Mouse (Mus musculus) lung, adult 2 months (tissue): ENCODE measurements around the gene Tgfbr1. TPM values are rescaled to one million over a fixed set of nuclear protein-coding genes. Genes with fewer than 3 reads are reported as not detected.

Experiments
- DNase-seq: peaks from one replicate; pipeline ENCODE4 v3.0.0; 2022
- H3K4me1 ChIP-seq: fragments of 200-500 bp; 2 replicates; pipeline ENCODE4 v1.6.1; 2011; ENCODE audit warnings: low read length; ENCODE audit not compliant: control insufficient read depth, insufficient read depth
- H3K4me3 ChIP-seq: fragments of 200-500 bp; replicated peaks from 2 replicates; pipeline ENCODE3; 2011; ENCODE audit warnings: low read depth, mild to moderate bottlenecking, control low read depth, low read length; ENCODE audit errors: extremely low read depth
- CTCF ChIP-seq: fragments of 200-500 bp; IDR thresholded peaks from 2 replicates; pipeline ENCODE4 v1.5.1; 2011; ENCODE audit warnings: mild to moderate bottlenecking, low read length, control low read depth; ENCODE audit not compliant: insufficient read depth
- POLR2A ChIP-seq: fragments of 200-500 bp; IDR thresholded peaks from 2 replicates; pipeline ENCODE4 v1.6.1; 2011; ENCODE audit warnings: low read depth, mild to moderate bottlenecking, control low read depth, low read length, borderline replicate concordance; ENCODE audit errors: extremely low read depth
- whole genome bisulfite sequencing: fragments of 180-500 bp; shearing (Covaris S2); methylation state at CpG from one replicate; pipeline ENCODE4 v1.1.7; 2018; 5-methylcytosine and 5-hydroxymethylcytosine counted together
- polyA plus RNA-seq: library from polyadenylated mRNA; depleted of rRNA; stranded (reverse); fragments of >200 nt; gene quantifications from 2 replicates; pipeline ENCODE4 v1.2.3, GENCODE M21; 2012

Tgfbr1 gene
- polyA plus RNA-seq, 1 experiment: 9.9 TPM

- 76% methylated on average over 10 of the region's 10 CpGs for WGBS
- no peaks in the 10 kb centered on the region for H3K4me1 ChIP-seq
- H3K4me3 ChIP-seq: no peak overlapping the region
- DNase-seq: no peak
- TF ChIP-seq POLR2A (no peak), CTCF (no peak)
Measured at GRCm38 (mm10) chr4:47319561-47320321, 33.3 kb upstream of the Tgfbr1 start.

- WGBS: 66% methylated on average over 3 of the region's 3 CpGs
- H3K4me3 ChIP-seq: no peak overlapping the region
- no peak for DNase-seq
- no peaks in the 10 kb centered on the region for H3K4me1 ChIP-seq
- no peak for TF ChIP-seq POLR2A
- TF ChIP-seq CTCF: no peak
Measured at GRCm38 (mm10) chr4:47322315-47322714, 30.7 kb upstream of the Tgfbr1 start.

GRCm38 (mm10) chr4:47324206-47324605 is 28.8 kb upstream of the Tgfbr1 start:
- TF ChIP-seq CTCF (no peak), POLR2A (no peak)
- Histone ChIP-seq H3K4me1 (no peaks in the 10 kb centered on the region), H3K4me3 (no peak overlapping the region)
- 81% methylated on average over 1 of the region's 1 CpGs for WGBS
- DNase-seq: no peak

DNA sequence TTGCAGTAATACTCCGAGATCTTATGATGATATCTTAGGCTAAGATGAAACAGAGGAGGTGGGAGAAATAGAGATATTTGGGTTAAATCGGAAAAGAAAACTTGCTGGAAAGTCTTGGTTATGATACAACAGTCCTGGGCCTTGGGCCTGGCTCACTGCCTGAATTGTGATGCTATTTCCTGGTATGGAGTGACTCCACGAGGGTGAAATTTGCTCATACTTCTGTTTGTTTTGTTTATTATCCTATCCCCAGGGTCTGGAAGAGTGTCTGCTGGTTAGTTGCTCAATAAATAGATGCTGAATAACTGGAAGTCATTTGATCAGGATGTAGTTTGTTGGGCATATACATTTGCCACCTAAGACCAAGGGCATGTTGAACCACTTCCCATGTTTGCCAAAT is 25.2 kb upstream of the Tgfbr1 start:
- TF ChIP-seq POLR2A (no peak), CTCF (no peak)
- Histone ChIP-seq H3K4me3 (no peak overlapping the region), H3K4me1 (no peaks in the 10 kb centered on the region)
- WGBS: 59% methylated on average over 3 of the region's 3 CpGs
- DNase-seq: no peak

DNA sequence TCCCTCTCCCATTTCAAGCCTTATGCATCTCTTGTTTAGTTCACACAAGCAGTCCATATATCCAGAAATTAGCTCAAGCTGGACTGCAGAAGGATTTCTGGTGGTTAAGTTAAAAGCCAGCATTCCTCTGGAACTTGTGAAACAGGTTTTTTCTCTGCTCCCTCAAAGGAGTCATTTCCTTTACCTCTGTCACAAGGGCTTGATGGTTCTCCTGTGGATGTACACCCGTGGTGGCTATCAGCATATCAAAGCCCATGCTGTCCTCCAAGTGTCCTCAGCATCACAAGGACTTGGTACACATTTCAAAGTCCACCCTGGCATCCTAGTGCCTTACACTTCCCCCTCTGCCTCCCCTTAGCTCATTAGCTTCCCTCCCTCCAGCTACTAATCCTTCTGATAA is 23.7 kb upstream of the Tgfbr1 start:
- WGBS: 29% methylated on average over 1 of the region's 1 CpGs
- TF ChIP-seq CTCF: no peak
- TF ChIP-seq POLR2A: no peak

DNA sequence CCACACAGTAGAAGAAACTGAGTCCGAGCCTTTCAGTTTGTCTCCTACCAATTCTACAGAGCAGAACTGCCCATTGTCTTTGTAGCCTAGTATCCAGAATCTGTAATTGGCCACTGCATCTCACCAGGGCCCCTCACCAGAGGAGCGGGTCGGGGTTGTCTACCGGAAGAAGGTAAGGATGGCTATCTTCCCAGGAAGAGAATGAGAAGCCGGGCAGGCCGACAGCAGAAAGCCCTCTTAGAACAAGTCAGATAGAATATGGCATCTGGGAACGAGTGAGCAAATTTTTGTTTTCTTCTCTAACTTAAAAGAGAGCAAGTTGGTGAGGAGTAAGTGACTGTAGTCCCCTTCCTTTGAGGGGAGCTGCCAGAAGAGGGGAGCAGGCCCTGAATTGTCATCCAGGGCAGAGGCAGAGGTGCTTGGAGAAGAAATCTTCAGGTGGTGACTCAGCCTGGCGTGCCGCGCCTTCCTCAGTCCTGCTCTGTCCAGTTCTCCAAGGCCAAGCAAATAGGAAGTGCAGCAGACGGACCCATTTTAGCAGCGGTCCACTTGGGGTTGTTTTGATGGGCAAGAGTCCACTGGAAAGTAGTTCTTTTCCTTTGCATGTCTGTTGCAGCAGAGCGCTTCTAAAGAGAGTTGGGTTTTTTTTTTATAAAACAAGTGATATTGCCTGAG is 22.5 kb upstream of the Tgfbr1 start:
- Histone ChIP-seq H3K4me1 (no peaks in the 10 kb centered on the region), H3K4me3 (no peak overlapping the region)
- TF ChIP-seq POLR2A (no peak), CTCF (no peak)
- DNase-seq: no peak
- 84% methylated on average over 13 of the region's 13 CpGs for WGBS

More for the DNA sequence above, 23.7 kb upstream of the Tgfbr1 start:
- no peak overlapping the region for H3K4me3 ChIP-seq
- H3K4me1 ChIP-seq: no peaks in the 10 kb centered on the region
- no peak for DNase-seq

DNA sequence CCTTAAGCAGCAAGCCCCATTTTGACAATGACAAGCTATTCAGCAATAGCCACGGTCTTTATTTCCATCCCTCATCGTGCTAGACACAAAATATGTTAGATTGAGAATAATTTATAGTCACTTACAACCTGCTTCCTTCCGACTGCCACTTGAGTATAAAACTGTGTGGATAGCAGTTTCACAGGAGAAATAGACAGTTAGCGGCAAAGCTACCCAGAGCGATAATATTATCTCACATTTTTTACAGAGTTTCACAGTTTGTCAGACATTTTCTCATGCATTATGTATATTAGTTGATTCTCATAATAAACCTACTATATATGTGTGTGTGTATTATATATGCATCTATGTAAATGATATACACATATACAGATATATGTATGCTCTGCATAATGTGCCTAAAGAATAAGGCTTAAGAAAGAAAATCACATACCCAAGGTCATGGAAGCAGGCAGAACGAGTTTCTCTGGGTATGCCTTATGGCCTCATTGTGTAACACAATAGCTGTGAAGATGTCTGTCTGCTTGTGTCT is 20.1 kb upstream of the Tgfbr1 start:
- H3K4me1 ChIP-seq: no peaks in the 10 kb centered on the region
- no peak for DNase-seq
- 88% methylated on average over 6 of the region's 6 CpGs for WGBS
- TF ChIP-seq CTCF: no peak
- TF ChIP-seq POLR2A: no peak
- no peak overlapping the region for H3K4me3 ChIP-seq

DNA sequence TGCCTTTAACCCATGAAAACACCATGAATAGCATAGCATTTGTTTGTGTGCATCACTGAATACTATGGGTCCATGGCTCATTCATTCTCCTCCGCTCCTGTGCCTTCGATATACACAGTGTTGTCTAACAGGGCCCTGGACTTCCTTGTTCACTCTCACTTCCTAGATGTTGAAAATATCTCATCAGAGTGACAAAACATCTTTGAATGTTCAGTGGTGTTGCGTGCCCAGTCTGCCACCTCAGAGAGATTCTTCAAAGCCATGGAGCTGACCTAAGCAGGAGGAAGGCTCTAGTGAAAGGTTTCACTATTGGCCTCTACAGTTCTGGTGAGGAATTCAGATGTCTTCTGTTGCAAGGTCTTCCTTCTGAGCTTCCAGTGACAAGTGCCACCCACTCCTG is 19.5 kb upstream of the Tgfbr1 start:
- no peaks in the 10 kb centered on the region for H3K4me1 ChIP-seq
- no peak overlapping the region for H3K4me3 ChIP-seq
- TF ChIP-seq CTCF: no peak
- no peak for TF ChIP-seq POLR2A
- DNase-seq: no peak
- WGBS: 85% methylated on average over 3 of the region's 3 CpGs

DNA sequence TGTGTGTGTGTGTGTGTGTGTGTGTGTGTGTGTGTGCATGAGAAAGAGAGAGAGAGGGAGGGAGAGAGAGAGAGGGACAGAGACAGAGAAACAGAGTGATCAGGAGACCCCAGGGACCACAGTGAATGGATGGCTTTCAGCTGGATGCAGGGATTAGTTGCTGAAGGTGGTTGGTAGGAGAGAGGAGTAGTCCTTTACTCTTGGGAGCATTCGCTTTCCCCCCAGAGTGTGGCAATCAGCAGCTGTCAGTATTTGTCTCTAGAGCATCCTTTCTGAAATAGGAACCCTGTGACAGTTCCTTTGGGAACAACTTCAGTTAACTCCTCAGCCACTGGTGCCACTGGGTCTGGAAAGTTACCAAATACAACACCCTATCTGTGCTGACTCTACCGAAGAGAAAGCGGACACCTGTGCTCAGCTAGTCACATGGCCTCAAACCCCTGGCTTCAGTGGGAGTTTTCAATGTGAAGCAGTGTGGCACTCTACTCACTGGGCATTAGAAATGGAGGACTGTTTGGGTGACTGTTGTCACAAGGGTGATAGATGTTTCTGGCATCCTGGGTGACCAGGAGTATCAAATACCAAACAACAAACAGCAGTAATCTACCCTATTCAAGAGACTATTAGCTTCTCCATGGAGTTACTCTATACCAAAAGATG is 16.0 kb upstream of the Tgfbr1 start:
- TF ChIP-seq CTCF (no peak), POLR2A (no peak)

DNA sequence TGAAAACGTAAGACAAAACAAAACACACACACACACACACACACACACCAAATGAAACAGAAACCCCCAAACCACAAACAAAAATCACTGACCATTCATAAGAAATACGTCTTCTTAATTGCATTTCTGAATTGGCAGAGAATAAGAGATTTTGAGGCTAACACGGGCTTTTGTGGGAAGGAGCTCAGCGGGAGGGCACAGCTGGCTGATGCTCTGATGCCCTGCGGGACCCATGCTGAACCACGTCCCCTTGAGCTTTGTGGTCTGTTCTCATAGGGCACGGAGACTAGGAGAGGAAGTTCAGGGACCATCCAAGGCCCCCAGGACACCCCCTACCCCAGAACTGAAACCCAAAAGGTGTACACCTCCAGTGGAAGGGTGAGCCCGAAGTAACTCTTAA is 10.4 kb upstream of the Tgfbr1 start:
- 46% methylated on average over 8 of the region's 8 CpGs for WGBS
- no peak for TF ChIP-seq POLR2A
- no peak for TF ChIP-seq CTCF
- Histone ChIP-seq H3K4me1 (no peaks in the 10 kb centered on the region), H3K4me3 (no peak overlapping the region)
- DNase-seq: no peak

More for the DNA sequence above, 16.0 kb upstream of the Tgfbr1 start:
- 71% methylated on average over 3 of the region's 3 CpGs for WGBS
- Histone ChIP-seq H3K4me1 (no peaks in the 10 kb centered on the region), H3K4me3 (no peak overlapping the region)
- DNase-seq: no peak
